Mouse (Mus musculus): Measurements from ENCODE around the gene Lactb. TPM values are rescaled to one million over a fixed set of nuclear protein-coding genes. Genes with fewer than 3 reads are reported as not detected.

Lactb gene
- 10 to 100 TPM; 17.1 to 18.1 TPM for total RNA-seq (2021)
- long read RNA-seq, experiment 1, transcript Lactb-201 (6 exons, 2,031 nt) = major isoform, 11 of 15 reads
- long read RNA-seq, experiment 1, partial matches to known transcripts = 2 of 15 reads
- long read RNA-seq, experiment 1, other reads (novel, unspliced or antisense) = 2 of 15 reads
- long read RNA-seq, experiment 2, transcript Lactb-201 (6 exons, 2,031 nt) = major isoform, 18 of 20 reads
- long read RNA-seq, experiment 2, partial matches to known transcripts = 1 of 20 reads
- long read RNA-seq, experiment 2, other reads (novel, unspliced or antisense) = 1 of 20 reads

DNA sequence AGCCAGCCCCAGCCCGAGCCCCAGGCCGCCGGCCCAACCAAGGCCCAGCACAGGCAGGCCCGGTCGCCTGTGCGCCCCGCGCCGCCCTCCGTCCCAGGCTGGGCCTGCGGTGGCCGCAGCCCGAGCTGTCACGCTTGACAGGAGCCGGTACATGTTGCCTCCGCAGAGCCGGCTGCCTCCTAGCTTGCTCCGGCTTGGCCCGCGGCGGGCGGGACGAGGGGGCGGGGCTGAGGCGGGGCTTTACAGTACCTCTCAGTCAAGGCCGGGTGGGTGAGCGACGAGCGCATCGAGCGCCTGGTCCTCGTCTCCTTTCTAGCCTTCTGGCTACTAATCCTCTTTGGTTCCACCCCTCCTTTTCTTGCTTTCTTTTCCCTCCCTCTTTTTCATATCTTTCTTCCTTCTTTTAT lies at the start of gene Lactb:
Gene Lactb, minus strand, starts transcription at position 246 of the 407 bp plus-strand sequence.
- DNase-seq (ENCODE audit: low spot score in 2 of 2) = peak; percentile 95 to 97

DNA sequence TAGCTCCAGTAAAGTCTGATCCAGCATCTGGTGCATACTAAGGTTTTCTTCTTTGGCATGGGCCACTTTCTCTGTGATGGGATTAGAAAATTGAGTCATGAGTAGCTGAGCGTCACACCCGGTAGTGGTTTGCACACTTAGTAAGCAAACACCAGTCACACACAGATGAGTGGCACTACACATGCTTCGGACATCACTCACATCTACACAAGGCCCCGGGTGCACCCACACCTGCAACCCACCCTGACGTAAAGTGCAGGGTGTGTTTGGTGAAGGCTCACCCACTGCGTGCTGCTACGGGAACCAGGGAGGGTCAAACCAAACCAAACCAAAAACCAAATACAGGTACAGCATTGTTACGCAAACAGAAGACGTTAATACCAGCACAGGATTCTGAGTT lies 48.1 kb upstream of the Lactb start:
- no peak for DNase-seq (ENCODE audit: low spot score in 2 of 2)

DNA sequence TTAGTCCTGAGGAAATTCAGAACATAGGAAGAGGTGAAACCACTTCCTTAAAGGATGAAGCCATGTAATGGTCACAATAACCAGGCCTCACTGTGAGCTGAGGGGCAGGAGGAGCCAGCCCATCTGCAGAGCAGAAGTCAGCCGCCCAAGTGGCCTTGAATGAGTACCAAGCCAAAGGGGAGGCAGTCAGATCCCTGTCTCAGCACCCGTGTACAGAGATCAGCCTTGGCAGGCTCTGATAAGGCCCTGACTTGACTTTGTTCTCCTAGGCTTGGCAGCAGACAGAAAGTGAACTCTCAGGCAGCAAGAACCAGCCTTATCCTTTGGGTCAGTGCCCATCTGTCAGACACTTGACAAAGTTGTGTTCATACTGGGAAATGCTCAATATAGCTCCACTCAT lies 44.8 kb upstream of the Lactb start:
- DNase-seq (ENCODE audit: low spot score in 2 of 2) = no peak

DNA sequence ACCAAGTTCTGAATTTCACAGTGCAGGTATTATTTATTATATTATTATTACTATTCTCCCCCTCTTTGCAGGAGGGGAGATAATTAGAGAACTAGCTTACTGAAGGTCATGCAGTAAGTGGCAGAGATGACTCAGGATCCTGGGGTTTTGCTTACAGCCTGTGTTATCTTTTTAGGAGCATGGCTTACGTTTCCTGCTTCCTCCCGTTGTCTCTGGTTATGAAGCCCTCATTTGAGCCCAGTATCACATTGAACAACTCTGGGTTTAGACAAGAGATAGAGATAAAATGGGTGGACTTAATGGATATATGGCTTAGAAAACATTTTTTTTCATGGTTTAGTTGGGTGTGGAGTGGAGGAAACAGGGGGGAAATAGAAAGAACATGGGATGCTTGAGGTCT lies 38.2 kb upstream of the Lactb start:
- DNase-seq (ENCODE audit: low spot score in 2 of 2) = no peak

DNA sequence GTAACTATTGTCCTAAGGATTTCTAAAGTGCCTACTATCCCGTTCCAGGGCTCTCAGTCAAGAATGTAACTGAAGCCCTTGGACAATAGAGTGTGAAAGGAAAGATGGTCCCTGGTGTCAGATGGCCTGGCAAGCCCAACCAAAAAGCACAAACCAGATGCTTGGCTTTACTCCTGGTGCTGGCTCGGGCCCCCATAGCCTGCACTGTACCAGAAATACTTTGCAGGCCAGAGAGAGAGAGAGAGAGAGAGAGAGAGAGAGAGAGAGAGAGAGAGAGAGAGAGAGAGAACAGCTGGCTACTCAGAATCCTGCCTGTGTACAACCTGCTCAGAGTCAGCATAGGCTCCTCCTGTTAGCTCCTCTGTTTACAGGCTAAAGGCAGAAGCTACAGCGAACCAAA lies 37.2 kb upstream of the Lactb start:
- DNase-seq (ENCODE audit: low spot score in 2 of 2) = no peak

DNA sequence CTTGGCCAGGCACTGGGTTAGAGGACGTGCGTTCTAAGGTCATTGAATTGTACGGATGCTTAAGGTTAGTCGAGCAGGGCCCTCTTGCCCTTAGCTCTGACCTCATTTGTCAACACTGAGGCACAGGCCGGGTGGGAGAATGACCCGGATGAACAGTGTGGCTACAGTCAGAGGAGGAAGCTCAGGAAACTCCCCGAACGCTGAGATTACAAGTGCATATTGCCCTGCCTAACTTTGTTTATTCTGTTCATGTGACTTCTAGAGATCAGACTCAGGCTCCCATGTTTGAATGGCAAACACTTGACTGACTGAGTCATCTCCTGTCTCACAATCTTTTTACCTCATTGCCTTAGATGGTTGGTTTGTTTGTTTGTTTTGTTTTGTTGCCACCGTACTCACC lies 36.2 kb upstream of the Lactb start:
- no peak for DNase-seq (ENCODE audit: low spot score in 2 of 2)

DNA sequence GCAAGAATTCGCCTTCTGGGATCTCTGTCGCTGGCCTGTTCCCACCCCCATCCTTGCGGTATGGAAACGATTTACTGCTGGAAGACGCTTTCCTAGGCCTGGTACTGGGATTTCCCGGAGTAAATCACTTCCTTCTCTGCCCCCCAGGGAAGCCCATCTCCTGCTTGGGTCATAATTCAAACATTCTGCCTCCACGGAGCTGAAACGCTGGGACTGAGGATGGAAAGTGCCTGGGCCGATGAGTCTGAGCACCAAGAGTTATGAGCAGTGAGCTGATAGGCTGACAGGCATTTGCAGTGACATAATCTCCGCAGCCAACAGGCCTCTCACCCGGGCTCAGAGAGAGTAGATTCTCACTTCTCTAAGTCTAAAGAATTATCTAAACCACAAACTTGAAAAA lies 33.5 kb upstream of the Lactb start:
- no peak for DNase-seq (ENCODE audit: low spot score in 2 of 2)

DNA sequence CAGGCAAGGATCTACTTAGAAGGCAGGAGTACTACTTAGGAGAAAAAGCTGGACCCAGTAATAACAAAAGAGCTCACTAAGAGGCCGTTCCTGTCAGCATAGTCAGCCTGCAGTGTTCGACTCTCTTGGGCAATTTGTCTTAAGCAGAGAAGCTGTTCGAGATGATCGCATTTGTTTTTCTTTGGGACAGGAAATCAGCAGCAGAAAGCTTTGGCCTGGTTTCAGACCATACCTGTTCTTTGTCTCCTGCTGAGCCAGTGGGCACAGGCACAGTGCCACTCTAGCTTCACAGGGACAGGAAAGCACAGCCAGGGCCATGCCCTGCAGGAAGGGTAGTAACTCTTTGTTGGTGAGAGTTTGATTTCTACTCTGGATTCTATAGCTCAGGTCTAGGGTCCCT lies 31.1 kb upstream of the Lactb start:
- no peak for DNase-seq (ENCODE audit: low spot score in 2 of 2)

DNA sequence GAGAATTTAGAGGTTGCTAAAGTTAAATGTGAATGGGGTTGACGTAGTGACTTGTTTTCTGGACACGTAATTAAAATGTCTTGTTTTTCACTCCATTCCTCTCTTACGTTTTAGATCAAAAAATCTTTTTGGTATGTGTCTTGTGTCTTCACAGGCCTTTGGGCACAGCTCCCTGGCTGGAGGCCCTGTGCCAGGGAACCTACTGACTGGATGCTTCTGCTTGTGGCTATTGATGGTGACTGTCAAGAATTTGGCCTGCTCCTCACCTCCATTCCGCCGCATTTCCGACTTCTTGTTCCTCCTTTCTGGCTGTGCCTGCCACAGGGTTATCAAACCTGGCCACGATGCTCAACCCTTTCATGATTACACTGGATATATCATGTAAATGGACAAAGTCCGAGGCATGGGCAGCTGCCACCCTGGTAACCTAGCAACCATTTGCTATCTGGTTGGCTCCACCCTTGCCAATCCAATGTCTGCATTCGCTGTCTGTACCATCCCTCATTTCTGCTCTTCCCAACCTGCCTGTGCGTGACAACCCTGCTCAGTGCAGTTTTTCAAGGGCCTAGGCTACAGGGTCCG lies 30.0 kb upstream of the Lactb start:
- DNase-seq (ENCODE audit: low spot score in 2 of 2) = no peak

DNA sequence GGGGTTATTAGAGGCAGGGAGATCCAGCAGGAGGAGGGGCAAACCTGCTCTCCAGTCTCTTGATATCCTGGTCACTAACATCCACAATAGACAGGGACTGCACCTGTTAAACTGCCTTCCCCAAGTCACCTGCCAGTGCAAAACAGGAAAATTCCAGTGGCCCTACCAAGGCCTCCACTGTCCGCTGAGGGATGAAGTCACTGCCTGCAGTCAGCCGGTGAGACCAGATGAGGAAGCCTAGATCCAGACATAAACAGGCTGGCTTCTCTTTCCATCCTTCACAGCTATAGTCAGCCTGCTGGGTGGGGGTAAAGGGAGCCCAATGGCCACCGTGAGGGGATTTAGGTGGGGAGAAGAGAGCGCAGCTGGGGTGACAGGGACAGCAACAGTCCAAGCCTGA lies 28.4 kb upstream of the Lactb start:
- no peak for DNase-seq (ENCODE audit: low spot score in 2 of 2)

DNA sequence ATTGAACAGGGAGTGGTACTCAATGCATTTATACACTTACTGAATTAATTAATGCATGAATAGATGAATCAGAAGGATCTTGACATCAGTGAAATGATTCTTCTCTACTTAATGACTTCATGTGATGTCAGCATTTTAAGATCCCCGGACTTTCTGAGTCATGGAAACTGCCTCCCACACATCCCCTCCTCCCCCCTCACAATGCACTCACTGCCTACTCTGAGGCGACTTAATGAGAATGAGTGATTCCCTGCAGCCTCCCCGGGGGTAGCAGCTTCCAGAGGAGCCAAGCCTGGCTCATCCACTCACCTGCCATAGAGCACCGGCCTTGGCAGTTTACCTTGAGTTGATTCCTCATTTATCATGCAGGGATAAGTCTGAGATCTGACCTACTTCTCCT lies 27.9 kb upstream of the Lactb start:
- DNase-seq (ENCODE audit: low spot score in 2 of 2) = peak in 1 of 2 experiments; percentile 31

DNA sequence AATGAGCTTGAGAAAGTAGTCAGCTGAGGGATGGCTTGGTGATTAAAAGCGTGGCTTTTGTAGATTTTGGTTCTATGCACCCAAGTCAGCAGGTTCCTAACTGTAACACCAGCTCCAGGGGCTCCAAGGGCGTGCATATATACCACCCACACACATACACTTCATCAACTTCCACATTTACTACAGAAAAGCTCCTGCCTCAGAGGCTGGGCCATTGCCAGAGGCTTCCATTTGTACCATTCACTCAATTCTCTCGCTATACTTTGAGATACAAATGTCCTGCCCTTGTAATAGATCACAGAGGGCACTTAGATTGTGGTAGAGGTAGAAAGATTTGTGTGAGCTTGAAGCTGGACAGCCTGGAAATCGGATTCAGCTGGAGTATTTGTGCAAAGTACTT lies 26.2 kb upstream of the Lactb start:
- DNase-seq (ENCODE audit: low spot score in 2 of 2) = no peak

DNA sequence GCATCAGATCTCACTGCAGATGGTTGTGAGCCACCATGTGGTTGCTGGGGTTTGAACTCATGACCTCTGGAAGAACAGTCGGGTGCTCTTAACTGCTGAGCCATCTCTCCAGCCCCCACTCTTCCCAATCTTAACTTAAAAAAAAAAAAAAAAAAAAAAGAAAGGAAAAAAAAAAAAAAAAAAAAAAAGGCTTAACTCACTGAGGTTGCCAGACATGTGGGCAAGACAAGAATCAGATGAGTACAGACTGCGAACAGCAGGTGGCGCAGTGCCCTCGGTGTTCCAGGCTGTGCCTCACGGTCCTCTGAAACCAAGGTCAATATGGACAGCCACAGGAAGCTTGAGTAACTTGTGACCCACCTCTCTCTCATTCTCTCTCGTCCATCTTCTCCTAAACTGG lies 25.8 kb upstream of the Lactb start:
- DNase-seq (ENCODE audit: low spot score in 2 of 2) = peak; percentile 70 to 79

DNA sequence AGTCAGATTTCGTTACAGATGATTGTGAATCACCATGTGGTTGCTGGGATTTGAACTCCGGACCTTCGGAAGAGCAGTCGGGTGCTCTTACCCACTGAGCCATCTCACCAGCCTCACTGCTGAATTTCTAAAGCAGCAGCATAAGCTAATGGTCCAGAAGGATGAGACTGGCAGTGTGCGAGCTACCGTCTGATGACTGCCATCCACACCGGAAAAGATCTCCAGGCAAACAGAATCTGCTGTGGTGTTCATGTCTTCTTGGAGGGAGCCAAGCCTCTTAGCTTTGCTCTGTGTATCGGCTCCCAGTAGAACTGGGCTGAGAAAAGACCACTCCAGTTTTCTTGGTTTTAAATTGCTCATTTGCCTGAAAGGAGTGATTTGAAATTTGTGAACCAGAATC lies 24.4 kb upstream of the Lactb start:
- DNase-seq (ENCODE audit: low spot score in 2 of 2) = no peak

DNA sequence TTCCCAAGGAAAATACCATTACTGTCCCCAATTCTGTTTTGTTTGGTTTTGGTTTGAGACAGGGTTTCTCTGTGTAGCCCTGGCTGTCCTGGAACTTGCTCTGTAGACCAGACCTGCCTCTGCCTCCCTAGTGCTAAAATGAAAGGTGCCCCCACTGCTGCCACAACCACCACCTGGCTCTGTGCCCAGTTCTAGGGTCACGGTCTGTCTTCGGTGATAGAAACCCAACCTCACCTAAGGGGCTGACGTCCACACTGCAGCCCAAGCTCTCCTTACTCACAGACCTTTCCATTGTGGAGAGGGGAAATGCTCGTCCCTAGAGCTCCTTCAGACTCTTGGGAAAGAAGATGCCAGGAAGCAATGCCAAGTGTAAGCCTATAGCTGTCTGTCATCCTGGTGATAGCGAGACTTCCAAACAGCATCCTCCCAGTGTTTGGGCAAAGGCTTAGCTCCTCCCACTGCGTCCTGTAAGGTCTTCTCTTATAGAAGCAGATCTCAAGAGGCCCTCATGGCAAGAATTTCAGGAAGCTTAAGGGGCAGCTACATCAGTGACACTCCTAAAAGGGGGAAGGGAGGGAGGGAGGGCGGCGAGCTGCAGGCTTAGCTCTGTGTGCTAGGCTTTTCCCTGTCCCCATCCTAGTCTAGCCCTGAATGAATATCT lies 16.6 kb upstream of the Lactb start:
- no peak for DNase-seq (ENCODE audit: low spot score in 2 of 2)

DNA sequence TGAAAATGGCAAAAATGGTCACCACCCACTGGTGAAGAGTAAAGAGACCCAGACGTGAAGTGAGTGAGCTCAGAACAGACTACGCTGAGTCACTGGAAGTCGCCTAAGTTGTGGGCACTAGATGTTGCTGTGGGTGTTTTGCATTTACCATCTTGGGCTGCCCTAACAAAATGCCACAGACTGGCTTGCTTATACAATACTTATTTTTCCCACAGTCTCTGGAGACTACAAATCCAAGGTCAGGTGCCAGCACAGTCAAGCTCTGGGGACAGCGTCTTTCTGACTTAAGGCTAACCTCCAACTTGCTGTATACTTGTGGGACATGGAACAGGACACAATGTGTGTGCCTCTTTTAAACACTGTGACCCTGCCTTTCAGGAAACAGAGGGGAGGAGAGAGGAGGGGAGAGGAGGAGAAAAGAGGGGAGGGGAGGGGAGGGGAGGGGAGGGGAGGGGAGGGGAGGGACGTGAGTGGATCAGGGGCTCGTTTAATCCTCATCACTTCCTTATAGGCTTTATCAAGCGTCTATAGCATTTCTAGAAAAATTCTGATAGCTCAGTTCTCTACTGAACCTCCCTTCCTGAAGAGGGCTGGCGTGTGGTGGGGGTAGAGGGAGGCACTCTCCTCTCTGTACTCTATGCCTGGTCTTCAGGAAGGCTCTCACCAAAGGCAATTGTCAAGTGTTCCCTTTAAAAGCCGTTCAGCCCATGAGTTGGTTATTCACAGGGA lies 15.9 kb upstream of the Lactb start:
- peak; percentile 47 to 58 for DNase-seq (ENCODE audit: low spot score in 2 of 2)

DNA sequence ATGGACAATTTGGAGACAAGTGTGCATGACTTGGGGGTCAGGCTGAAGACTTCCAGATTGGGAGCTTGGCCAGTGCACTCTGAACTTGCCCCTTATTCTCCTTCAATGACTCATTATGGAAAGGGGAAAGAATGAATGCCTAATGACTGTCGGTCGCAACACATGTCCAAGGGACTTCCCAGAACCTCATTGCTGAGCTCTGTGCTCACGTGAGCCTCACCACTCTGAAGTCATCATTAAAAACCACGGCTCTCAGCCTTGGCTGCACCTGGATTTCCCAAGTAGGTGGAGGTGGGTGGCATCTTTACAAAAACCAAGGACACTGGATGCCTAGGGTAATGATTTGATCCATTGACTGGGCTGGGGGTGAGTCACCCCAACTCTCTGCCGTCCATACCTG lies 14.8 kb upstream of the Lactb start:
- no peak for DNase-seq (ENCODE audit: low spot score in 2 of 2)

DNA sequence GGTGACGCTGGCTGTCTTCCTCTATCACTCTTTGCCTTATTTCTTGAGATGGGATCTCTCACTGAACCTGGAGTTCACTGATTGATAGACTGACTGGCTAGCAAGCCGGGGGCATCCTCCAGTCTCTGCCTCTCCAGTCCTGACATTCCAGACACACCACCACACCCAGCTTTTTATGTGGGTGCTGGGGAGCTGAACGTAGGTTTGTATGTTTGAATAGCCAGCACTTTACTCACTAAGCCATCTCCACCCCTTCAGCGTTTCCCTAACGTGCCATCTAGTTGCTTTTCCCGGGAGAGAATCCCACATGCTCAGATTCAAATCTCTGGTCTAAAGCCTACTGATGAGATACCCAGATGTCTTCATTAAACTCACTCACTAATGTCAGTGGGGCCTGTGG lies 14.3 kb upstream of the Lactb start:
- DNase-seq (ENCODE audit: low spot score in 2 of 2) = no peak

DNA sequence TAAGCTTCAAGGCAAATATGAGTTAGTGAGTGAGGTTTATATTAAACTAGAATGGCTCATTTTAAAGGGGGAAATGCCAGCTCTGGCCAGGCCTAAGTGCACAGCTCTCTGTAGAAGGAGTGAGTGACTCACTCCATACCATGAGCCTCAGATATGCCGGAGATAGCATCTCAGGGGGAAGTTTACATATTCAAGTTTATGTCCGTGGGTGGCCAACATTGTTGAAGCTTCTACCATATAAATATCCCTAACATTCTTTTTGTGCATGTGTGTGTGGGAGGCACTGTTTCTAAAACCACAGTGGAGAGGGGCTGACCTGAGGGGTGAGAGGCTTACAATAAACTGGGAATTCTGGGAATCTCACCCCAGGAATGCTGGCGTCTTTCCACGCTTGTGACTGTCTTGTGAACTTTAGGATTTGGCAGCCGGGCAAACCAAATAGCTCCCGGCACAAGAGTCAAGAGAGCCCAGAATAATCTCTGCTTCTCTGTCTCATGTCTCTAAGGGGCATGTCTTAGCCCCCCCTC lies 13.7 kb upstream of the Lactb start:
- DNase-seq (ENCODE audit: low spot score in 2 of 2) = peak; percentile 42

DNA sequence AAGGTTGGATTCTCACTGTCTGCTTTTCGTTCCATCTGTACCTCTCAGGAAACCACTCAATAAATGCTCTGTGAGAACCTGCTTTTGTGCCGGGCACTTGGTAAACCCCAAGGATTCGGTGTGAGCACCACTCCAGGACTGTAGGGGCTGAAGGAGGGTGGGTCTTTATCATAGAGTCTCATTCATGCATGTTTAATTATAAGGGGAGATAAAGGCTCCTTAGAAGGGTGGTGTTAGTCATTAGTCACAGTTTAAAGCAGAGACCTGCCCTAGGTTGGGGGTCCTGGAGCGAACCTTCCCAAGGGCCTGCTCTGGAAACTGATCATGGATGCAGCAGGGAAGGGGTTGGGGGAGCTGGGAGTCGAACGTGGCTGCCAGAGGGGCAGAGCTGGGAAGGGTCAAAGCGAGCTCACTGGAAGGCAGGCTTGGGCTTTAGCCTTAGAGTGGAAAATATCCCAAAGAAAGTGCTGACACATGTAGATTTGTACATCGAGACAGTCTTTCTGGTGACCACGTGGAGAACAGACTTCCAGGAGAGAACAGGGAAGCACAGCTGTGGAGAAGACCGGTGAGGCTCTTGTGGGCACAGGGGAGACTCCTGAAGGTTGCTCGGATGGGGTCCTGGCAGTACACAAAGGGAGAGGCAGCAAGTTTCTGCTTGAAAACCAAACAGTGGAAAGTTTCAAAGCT lies 13.1 kb upstream of the Lactb start:
- DNase-seq (ENCODE audit: low spot score in 2 of 2) = no peak

DNA sequence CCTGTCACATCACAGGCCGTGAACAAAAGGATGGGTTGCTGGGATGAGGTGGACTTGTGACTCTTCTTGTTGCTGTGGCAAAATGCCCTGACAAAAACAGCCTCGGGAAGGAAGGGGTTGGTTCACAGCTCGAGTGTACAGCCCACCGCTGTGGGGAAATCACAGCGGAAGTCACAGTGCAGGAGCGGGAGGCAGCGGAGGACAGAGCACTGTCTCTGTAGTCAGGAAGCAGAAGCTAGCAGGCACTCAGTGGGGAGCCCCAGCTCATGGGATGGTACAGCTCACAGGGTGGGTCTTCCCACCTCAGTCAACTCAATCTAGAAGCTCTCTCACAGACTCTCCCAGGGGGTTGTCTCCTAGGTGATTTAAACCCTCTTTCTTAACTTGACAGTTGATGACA lies 10.1 kb upstream of the Lactb start:
- no peak for DNase-seq (ENCODE audit: low spot score in 2 of 2)
